Mouse (Mus musculus) yolk sac, embryonic 10.5 days (tissue): ENCODE measurements around the gene Tlr8.
"Not testable (repeated sequence)": the region's sequence is repeated elsewhere in the genome, so short reads cannot be mapped to it uniquely, and the experiment has no call there.

Experiments
- DNase-seq: peaks from one replicate; pipeline ENCODE4 v3.0.0-alpha.2; 2017; ENCODE audit warnings: low spot score

Tlr8 gene

DNA sequence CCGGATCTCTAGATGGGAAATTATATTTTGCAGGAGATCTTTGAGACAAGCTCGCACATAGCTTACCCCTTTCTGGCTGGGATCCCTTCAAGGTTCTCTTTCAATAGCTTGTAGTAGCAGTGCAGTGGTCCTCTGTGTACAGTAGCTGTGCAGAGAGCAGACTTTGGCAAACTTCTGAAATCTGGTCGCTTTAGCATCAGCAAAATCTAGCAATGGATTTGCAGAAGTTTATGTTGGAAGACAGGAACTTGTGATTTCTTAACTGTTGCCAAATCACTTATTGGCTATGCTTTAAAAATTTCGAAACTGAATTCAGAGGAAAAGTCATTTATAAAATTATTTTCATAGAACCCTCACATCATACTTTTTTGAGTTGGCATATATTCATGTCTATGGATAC is at the start of gene Tlr8:
Gene Tlr8, minus strand, starts transcription at position 244 of the 400 bp plus-strand sequence.
- DNase-seq: no peak

DNA sequence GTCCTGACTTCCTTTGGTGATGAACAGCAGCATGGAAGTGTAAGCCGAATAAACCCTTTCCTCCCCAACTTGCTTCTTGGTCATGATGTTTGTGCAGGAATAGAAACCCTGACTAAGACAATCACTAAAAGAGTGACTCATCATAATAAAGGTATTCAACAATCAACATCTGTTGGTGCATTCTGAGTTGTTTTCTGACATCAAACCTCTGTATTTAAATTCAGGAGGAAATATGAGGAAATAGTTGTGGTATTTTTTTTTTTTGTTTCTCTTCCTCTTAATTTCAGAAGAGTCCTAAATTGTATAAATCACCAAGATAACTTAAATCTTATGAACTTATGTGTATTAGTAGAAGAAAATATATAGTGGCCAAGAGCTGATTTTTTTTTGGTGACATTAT is 37.9 kb upstream of the Tlr8 start:
- not testable (repeated sequence) for DNase-seq

DNA sequence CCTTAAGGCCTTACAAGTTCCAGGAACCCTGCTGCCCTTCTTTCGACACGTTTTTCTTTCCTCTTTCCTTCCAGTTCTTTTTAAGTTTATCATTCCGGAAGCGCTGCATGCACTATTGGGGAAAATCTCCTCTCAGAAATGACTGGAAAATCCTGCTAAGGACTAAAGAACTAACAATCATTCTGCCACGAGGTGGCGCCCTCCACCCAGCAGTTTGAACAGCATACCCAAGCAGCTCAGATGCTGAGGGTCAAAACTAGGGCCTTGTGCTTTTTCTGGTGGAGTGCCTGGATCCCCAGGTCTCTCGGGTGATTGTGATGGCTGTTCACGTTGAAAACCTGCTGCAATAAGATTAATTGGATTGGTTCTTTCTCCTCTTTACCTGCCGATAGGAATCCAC is 12.8 kb upstream of the Tlr8 start:
- peak; percentile 26 for DNase-seq

DNA sequence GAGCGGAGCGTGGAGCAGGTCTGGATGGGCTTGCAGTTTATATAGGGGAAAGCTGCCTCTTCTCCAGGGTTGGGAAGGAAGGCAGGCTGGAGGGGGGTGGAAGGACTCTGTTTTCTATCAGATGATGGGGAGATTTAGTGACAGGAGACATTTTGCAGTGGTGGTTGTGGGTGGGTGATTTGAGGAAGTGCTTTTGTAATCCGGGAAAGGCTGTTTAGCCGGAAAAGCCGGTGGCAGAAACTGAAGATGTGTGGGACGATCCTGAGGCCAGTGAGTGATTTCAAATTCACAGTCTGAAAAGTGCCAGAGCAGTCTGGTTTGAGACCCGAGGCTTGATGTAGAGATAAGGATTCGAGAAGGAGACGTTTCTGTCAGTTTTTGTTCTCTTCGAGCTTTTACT is 12.4 kb upstream of the Tlr8 start:
- peak; percentile 5 for DNase-seq

DNA sequence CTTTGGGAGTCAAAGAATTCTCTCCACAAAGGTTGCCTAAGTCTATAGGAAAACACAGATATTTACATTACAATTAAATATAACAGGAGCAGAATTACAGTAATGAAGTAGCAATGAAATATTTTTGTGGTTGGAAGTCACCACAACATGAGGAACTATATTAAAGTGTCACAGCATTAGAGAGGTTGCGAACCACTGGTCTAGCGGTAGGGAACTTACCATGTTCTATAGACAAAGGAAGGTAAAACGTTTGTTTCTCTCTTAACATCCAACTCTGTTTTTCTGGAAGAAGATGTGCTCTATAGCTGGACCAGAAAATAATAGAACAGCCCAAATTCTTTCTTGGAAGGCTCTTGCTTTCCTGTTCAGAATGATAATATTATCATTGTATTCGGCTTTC is 599 bp downstream of the Tlr8 start:
- no peak for DNase-seq

DNA sequence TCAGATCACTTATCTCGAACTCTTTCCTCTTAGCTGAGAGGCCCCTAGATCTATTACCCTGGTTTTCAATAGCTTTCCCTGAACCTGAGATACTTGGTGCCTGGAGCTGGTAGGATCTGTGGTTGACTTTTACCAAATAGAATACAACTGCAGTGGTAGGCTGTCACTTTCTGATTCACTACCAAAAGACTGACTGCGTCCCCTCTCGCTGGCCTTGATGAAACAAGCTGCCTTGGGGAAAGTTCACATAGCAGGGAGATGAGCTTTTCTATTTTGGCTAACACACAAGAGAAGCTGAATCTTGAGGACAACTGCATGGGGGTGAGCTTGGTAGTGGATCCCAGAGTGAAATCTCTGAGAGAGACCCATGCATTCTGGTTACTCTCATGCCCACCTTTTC is 22.4 kb downstream of the Tlr8 start:
- DNase-seq: no peak

DNA sequence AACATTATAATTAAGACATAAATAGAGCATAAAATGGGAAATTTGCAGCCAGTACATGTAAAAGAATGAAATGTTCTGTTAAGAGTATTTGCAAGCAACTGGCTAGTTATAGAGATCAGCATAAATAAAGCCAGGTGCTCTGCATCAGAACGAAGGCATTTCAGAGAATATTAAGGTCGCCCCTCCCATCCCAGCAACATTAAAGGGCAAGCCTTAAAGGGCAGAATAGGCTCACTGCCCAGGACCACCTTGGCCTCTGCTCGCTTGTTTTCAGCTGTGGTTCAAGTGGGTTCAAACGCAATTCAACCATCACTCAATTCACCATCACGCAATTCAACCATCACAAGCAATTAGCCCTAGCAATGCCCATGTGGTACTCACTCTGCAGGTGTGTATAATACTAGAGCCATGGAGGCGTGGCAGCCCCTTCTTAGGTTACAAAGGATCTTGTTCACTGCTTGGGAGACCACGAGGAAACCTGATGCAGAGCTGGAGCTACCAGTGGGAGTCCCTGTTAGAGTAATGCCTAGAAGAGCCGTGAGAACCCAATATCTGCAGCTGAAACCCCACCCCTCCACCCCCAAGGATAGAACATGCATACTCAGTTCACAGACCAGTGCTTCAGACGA is 24.7 kb downstream of the Tlr8 start:
- DNase-seq: no peak

DNA sequence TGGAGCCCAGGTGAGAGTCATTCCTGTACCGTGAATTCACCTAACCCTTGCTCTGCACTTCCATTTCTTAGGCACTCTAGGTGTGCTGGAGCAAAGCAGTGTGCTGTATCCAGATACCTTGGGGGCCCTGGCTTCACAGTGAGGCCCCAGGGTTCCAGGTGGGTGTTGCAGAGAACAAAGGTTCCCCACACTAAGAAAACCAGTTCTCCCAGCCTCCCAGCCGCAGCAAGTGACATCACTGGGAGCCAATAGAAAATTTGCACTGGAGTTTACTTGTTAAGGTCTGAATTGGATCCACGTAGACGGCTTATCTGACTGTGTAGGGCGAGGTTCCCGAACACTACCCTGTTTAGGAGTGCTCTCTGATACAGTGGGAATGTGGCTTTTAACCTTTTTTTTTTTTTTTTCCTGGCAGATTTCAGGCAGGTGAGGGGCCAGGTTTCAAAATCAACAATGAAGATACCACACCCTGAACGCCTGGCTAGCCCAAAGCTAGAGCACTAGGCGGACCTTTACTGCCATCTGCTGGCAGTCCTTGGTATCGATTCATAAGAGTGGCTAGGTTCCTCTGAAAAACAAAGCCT is 30.9 kb downstream of the Tlr8 start:
- peak; percentile 21 for DNase-seq

DNA sequence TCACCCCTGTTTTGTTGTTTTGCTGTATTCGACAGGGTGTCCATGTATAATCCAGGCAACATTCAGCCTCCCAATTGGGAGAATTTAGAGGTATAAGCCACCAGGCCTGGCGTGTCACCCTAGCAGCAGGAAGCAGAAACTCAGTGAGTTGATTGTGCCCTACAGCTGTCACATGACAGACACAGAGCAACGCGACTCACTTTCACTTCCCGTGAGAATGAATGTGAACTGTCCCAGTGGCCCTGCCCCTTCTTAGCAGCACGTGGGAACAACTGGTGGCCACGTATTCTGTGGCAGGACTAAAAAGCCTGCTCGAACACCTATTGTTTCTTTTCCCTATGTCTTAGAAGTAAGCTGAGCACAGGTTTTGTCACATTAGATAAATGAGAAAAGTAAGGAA is 33.0 kb downstream of the Tlr8 start:
- no peak for DNase-seq

DNA sequence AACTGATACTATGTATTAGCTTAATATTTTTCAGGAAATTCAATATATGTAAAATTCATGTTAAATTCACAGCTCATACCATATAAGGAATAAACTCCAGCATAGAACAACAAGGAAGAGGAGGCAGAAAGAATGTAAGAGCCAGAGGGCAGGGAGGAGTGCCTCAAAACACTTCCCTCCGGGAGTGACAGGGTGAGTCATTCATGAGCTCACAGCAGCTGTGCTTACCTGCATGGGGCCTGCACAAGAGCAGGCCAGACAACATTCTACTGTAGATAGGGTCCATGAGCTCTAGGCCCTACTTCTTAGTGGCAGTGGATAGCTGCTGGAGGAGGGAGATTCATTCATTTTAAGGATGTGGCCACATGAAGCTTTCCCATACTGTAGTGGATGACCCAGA is 34.3 kb downstream of the Tlr8 start:
- no peak for DNase-seq

DNA sequence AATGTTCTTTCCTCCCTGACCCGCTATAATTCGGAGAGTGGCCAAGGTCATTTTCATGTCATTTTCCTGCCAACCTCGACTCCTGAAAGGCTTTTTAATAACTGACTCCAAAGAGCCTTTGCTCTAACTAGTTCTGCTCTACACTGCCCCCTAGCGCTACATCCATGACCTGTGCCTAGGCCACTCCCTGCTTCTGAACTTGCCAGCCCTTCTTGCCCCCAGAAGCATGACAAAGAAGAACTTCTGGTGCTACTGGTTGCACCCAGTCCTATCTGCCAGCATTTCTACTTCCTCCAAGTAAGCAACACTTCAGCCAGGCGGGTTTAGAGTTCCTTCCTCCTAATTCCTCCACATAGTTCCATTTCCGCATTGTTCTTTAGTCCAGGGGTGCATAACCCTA is 34.9 kb downstream of the Tlr8 start:
- no peak for DNase-seq

DNA sequence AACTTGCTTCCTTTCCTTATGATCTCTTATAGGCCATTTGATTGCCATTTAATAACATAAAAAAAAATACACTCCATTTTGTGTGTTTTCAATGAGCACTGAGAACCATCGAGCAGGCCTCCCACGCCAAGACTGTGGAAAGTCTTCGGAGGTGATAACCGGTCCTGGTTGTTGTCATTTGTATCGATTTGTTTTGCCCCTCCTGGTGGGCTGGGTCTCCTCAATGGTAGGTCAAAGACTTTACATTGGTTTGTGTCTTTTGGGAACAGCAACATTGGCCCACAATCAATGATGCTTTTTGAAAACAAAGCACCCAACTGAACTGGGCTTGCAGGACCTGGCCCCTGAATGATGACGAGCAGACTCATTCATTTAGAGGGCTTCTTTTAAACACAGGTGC is 36.4 kb downstream of the Tlr8 start:
- no peak for DNase-seq

DNA sequence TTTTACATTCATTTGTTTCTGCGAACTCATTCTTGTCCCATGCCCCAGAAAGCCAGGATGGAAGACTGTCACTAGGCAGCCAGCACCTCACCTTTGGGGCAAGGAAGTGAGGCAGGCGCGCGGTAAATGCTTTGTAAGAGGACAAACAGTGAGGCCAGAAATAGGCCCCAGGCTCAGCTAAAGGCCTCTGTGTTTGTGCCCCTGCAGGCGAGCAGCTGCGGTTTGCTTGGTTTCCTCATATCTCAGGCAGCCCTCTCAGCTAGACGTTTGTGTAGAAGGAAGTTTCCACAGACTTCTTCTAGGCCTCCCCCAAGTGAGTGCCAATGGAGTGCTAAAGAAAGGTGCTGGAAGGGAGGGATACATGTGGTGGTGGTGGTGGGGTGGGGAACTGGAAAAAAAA is 37.0 kb downstream of the Tlr8 start:
- DNase-seq: no peak

DNA sequence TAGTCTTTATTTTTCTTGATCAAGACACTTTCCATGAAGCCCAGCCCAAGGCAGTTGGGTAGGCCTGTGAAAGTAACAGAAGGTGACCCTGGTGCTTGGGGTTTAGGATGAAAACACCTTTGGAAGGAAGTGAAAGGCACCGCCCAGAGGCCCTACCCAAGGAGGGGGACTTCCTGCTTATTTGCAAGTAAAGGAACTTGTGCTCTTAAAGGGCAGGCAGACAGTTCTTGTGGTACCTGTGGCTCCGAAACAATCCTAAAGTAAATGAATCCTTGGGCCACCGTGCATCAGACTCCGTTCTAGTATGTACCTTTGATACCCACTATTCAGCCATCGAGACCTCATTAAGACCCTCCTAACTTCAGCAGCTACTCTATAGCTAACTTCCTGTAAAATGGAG is 37.6 kb downstream of the Tlr8 start:
- DNase-seq: no peak

DNA sequence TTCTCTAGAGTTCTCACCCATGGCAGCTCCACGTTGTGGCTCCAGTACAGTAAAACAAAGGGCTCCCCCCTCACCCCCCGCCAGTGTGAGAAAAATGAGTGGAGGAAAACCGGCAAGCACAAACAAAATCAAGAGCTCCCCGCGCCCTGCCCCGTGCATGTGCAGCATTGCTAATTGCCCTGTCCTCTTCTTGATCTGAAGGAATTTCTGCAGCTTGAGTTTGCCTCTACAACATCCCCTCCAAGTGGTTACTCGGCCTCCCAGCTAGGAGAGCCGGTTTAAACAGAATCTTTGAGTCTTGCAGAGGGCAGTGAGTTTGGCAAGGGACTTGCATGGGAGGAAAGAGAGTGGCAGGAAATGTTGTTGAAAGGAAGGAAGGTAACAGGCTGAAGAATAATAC is 51.4 kb downstream of the Tlr8 start:
- DNase-seq: peak; percentile 21

DNA sequence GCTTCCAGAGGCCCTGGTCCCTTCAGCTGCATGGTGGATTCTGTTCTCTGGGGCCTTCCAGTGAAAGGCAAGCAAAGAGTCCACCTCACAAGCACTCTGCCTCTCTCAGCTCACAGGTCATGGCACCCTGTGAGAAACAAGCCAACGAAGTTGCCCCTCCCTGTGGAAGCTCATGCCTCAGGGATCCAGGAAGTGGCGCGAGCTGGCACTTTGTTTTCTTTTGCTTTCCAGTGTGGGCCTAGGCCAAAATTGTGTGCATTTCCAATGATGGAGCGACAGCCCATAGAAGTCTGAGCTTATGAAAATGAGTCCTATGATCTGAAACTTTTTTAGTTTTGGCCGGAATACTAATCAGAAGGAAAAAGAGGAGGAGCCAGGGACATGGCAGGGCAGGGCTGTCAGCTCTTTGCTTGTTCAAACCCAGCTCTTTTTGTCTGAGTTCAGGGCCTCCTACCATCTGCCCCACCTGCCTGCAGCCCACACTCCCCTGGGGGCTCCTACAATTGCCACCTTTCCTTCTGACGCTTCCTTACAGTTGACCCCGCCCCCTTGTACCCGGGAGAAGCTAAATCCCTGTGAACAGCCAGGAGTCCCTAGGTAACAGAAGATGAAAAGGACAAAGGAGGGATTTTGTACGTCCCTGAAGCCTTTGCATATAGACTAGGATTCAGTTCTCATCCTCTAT is 52.1 kb downstream of the Tlr8 start:
- no peak for DNase-seq

DNA sequence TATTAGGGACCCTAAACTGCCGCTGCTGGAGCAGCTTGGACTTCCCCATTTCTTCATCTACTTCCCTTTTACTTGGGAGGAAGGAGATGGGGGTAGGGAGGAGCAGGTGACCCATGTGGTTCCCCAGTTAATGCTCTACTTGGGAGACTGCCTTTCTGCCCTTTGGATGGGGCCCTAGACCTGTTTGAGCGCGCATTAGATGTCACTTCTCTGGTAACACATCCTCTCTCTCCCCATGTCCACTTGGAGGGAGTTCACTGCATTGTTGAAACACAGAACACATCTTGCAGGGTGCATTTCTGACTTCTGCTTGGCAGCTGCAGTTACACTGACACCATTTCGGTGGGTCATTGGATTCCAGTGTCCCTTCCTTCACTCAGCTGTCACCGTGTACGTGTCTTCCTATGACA is 53.8 kb downstream of the Tlr8 start:
- DNase-seq: peak; percentile 46

DNA sequence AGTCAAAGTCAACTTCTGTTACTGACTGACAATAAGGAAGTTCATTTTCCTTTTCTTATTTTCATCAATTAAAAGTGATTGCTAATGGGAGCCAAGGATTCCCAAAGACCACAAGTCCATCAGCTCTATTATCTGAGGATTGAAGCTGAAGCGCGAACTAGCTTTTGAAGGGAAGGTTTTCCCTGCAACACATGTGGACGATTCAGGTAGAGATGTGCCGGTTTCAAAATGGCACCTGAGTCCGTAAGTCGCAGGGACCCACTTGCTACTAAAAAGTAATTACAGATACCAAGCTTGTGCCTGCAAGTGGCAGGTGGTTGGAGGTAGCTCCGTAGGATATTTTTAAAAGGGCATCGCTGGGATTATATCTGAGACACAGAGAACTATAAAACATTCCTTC is 54.3 kb downstream of the Tlr8 start:
- DNase-seq: no peak

DNA sequence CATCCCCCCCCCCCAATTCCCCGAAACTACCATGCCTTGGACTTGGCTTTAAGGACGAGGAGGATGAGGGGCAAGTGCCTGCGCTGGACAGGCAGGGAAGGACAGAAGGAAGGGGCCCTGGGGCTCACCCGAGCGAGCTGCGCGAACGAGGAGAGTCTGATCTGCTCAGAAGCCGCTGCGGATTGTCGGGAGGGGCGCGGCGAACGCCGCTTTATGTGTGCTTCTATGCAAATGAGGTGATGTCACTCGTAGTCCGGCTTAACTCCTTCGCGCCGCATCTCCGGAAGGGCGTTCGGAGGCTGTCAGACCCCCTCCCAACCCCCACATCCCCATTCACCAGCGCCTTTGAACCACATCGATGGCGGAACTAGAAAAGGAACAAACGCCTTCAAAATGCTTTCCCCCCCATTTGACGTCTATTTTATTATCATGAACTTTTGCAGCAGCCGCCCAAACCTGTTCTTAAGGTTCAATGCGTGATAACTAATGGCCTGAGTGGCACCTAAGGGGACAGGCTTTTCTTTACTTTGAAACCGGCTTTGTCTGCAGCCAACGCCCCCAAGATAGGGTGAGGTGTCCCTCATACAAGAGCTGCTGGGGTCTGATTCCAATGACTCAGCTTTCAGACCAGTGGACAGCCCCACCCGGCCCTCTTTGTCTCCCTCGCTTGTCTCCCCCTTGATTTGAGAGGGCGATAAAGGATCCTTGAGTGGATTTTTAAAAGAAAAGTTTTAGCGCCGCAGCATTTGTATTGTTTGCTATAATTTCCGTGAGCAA is 55.0 kb downstream of the Tlr8 start, which contains the start of gene Tmsb4x:
Gene Tmsb4x, minus strand, starts transcription at position 338 of the 777 bp plus-strand sequence.
- DNase-seq: peak; percentile 85

DNA sequence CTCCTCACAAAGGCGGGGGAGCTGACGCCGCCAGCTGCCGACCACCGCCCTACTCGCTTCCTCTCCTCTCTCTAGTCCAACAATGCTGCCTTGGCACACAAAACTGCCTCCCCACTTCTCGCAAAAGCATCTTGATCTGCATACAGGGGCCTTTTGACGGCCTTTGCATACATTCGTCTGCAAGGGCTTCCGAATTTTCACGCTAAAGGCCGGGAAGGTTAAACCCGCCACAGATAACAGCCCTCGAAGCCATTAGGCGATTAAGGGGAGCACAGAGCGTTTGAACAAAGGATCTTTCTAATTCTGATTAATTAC is 55.7 kb downstream of the Tlr8 start:
- DNase-seq: peak; percentile 9

DNA sequence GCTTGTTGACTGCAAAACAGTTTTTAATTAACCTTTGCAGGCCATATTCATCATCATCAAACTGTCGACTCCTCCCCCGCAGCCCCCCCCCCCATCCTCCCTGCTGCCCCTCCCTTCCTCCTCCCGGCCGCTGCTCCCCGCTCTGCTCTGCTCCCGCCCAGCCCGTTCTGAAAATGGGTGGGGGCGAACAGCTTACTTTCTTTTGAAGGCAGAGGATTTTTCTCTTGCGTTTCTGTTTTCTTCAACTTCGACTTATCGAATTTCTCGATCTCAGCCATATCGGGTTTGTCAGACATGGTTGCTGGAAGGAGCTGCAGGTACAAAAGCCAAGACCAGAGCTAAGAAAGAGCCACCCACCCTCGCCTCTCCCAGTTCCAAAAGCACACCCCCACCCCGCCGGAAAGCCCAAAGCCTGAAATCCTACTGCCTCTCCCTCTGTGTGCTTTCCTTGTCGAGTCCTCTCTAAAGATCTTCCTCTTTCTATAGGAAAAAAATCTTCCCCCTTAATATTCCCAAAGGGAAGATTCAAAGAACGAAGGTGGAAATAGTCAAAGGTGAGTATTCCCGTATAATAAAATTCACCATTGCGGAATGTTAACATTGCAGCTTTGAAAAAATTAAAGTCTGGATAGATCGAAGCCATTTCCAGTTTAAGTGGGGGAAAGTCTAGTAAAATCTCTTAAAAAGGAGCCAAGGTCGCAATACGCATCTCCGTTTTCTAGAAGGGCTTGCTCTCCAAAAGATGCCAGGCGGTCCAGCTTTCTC is 56.2 kb downstream of the Tlr8 start:
- DNase-seq: no peak

DNA sequence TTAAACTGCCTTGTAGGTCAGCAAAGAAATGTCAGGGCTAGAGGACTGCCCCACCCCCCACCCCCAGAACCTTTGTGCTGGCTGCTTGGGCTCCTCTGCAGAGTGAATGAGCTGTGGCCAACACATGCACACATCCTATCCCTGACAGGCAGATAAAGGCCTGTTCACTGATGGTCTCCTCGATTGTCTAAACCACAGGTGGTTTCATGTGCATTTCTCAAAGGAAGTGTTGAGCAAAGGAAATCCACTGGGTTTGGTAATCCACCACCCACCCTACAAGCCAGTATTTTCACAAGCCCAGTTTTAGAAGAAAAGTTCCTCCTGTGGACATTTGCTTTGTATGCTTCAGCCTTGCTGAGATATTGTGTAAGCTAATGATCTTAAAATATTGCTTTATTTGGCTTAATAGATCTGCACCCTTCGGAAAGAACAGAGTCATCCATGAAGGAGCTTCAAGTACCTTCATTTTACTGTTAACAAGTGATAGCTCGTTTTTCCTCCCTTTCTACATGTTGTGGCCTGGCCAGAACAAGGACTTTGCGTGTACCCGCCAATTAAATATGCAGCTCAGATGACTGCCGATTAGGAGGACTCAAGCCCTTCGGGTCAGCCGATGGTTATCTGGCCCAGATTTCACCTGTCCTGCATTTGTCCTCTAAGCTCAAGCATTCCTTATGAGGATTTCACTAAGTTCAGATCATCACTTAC is 58.2 kb downstream of the Tlr8 start:
- no peak for DNase-seq
